Mouse (Mus musculus) stomach, postnatal 0 days (tissue): ENCODE data around the gene Eif2a. TPM values are rescaled to one million over a fixed set of nuclear protein-coding genes. Genes with fewer than 3 reads are reported as not detected.
A peak's percentile ranks its signal among the peaks of the same experiment; 100 is the strongest.

Source experiments
- ATAC-seq: fragments of 200-750 bp; cut with Nextera tagmentation; 2 replicates; pipeline ENCODE4 v1.8.0; 2017; ENCODE audit not compliant: low FRiP score, low TSS enrichment
- DNase-seq: peaks from one replicate; pipeline ENCODE4 v3.0.0-alpha.2; 2016; ENCODE audit warnings: low spot score
- H3K27ac ChIP-seq: fragments of 300-500 bp; sonication (generic); replicated peaks from 2 replicates; pipeline ENCODE4 v1.5.1; 2014; ENCODE audit warnings: mild to moderate bottlenecking, control low read depth
- H3K27me3 ChIP-seq: fragments of 300-500 bp; sonication (generic); 2 replicates; pipeline ENCODE4 v1.6.1; 2014; ENCODE audit warnings: low read length; ENCODE audit not compliant: control insufficient read depth, insufficient read depth
- H3K36me3 ChIP-seq: fragments of 300-500 bp; sonication (generic); 2 replicates; pipeline ENCODE4 v1.6.1; 2014; ENCODE audit warnings: low read length, mixed read lengths; ENCODE audit not compliant: control insufficient read depth, insufficient read depth
- H3K4me1 ChIP-seq: fragments of 300-500 bp; sonication (generic); replicated peaks from 2 replicates; pipeline ENCODE4 v1.6.1; 2014; ENCODE audit warnings: antibody characterized with exemption; ENCODE audit not compliant: control insufficient read depth, insufficient read depth
- H3K4me2 ChIP-seq: fragments of 300-500 bp; sonication (generic); replicated peaks from 2 replicates; pipeline ENCODE4 v1.6.1; 2014; ENCODE audit warnings: low read depth, mild to moderate bottlenecking, control low read depth, moderate library complexity
- H3K4me3 ChIP-seq: fragments of 300-500 bp; sonication (generic); 2 replicates; pipeline ENCODE4 v1.5.1; 2014; ENCODE audit warnings: low read depth, low read length, control low read depth
- H3K9ac ChIP-seq: fragments of 300-500 bp; sonication (generic); 2 replicates; pipeline ENCODE4 v1.6.1; 2014; ENCODE audit warnings: mild to moderate bottlenecking, low read length, control low read depth, mixed read lengths
- H3K9me3 ChIP-seq: fragments of 300-500 bp; sonication (generic); 2 replicates; pipeline ENCODE4 v1.6.1; 2016; ENCODE audit warnings: low read length; ENCODE audit not compliant: control insufficient read depth
- CTCF ChIP-seq: IDR thresholded peaks from 2 replicates; pipeline ENCODE4 v1.5.1; 2016; ENCODE audit warnings: antibody characterized with exemption, low read depth, mild to moderate bottlenecking, moderate library complexity
- EP300 ChIP-seq: optimal IDR thresholded peaks from 2 replicates; pipeline ENCODE3; 2016; ENCODE audit warnings: antibody characterized with exemption
- WGBS: fragments of 180-500 bp; shearing (Covaris S2); extraction: QIAGEN DNeasy Blood & Tissue Kit; methylation state at CpG from one replicate; pipeline ENCODE4 v1.1.7; 2014; 5-methylcytosine and 5-hydroxymethylcytosine counted together
- polyA plus RNA-seq: library from polyadenylated mRNA; unstranded; fragments of >200 nt; fragmentation: Nextera tagmentation; extraction: Ambion mirVana; gene quantifications from 2 replicates; pipeline ENCODE4 v1.2.1, GENCODE M21; 2015

Gene Eif2a
- polyA plus RNA-seq, 1 experiment from 2014 or later, result 28.4 TPM

DNA sequence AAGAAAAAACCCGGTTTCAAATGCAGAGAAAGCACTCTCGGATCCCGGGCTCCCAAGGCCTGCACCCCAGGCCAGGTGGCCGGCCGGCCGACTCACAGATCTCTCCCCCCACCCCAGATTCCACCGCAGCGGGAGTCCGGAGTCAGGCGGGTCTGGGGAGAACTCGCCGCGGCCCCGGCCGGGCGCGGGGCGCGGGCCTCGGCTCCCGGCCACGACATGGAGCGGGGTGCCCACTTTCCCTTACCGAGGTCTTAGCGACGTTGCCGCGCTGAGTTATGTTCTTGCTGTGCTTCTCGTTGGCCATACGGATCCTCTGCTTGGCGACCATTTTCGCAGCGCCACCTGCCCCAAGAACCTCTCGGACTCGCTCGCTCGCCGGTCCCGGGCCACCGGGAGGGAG, 455 bp upstream of the Eif2a start:
- no peaks in the 10 kb centered on the region for H3K27me3 ChIP-seq
- under 1% methylated on average over 36 of the region's 40 CpGs for WGBS
- TF ChIP-seq EP300 (no peak), CTCF (0 out of 2 replicates have a peak, but pooled peaks have one; percentile 17)
- peak; percentile 18; the same call in 1 of the 2 replicates for ATAC-seq
- H3K4me3 ChIP-seq, result peak overlapping the region; percentile 89
- DNase-seq, result no peak
- H3K36me3 ChIP-seq, result no peaks in the 10 kb centered on the region
- H3K27ac ChIP-seq, result peak overlapping the region; percentile 98
- no peaks in the 10 kb centered on the region for H3K9me3 ChIP-seq
- H3K4me2 ChIP-seq, result peak overlapping the region; percentile 75
- peak overlapping the region; percentile 98 for H3K9ac ChIP-seq
- H3K4me1 ChIP-seq, result no peaks in the 10 kb centered on the region

- Histone ChIP-seq H3K4me3 (peak overlapping the region; percentile 89), H3K4me1 (no peaks in the 10 kb centered on the region)
- no peak for DNase-seq
Measured at GRCm38 (mm10) chr3:58526408-58526737, 752 bp downstream of the Eif2a start.

GRCm38 (mm10) chr3:58536573-58536972, 11.0 kb downstream of the Eif2a start:
- Histone ChIP-seq H3K27ac (no peak overlapping the region), H3K9me3 (no peaks in the 10 kb centered on the region), H3K36me3 (peaks cover 5% of the 10 kb centered on the region), H3K9ac (no peak overlapping the region), H3K4me3 (no peak overlapping the region), H3K4me1 (no peaks in the 10 kb centered on the region), H3K4me2 (no peak overlapping the region), H3K27me3 (no peaks in the 10 kb centered on the region)
- DNase-seq, result no peak
- WGBS, result 88% methylated on average over 3 of the region's 3 CpGs
- TF ChIP-seq EP300, result no peak
- no peak for TF ChIP-seq CTCF
- no peak for ATAC-seq

More at GRCm38 (mm10) chr3:58526408-58526737, 752 bp downstream of the Eif2a start:
- Histone ChIP-seq H3K9ac (peak overlapping the region; percentile 58), H3K36me3 (0 out of 2 replicates have a peak, but pooled peaks cover 3% of the 10 kb centered on the region), H3K27ac (peak overlapping the region; percentile 98), H3K9me3 (no peaks in the 10 kb centered on the region), H3K27me3 (no peaks in the 10 kb centered on the region), H3K4me2 (peak overlapping the region; percentile 75)
- no peak for TF ChIP-seq EP300
- peak; percentile 34 for TF ChIP-seq CTCF
- ATAC-seq, result no peak
- WGBS, result 7% methylated on average over 4 of the region's 4 CpGs

- no peak overlapping the region for H3K4me3 ChIP-seq
- no peaks in the 10 kb centered on the region for H3K27me3 ChIP-seq
- ATAC-seq (no peak), DNase-seq (no peak)
- H3K4me2 ChIP-seq, result no peak overlapping the region
- no peaks in the 10 kb centered on the region for H3K9me3 ChIP-seq
- WGBS, result 63% methylated on average over 1 of the region's 1 CpGs
- H3K27ac ChIP-seq, result no peak overlapping the region
- no peaks in the 10 kb centered on the region for H3K4me1 ChIP-seq
- H3K9ac ChIP-seq, result no peak overlapping the region
- TF ChIP-seq CTCF (no peak), EP300 (no peak)
- H3K36me3 ChIP-seq, result peaks cover 3% of the 10 kb centered on the region
Measured at GRCm38 (mm10) chr3:58552001-58552811, 26.6 kb downstream of the Eif2a start.

- H3K4me1 ChIP-seq, result no peaks in the 10 kb centered on the region
- TF ChIP-seq CTCF (no peak), EP300 (no peak)
- no peak for ATAC-seq
- no peak overlapping the region for H3K4me3 ChIP-seq
- H3K27me3 ChIP-seq, result no peaks in the 10 kb centered on the region
- H3K9ac ChIP-seq, result no peak overlapping the region
- no peaks in the 10 kb centered on the region for H3K9me3 ChIP-seq
- H3K4me2 ChIP-seq, result no peak overlapping the region
- DNase-seq, result no peak
- 84% methylated on average over 7 of the region's 7 CpGs for WGBS
- no peaks in the 10 kb centered on the region; the same call in 1 of the 2 replicates for H3K36me3 ChIP-seq
- H3K27ac ChIP-seq, result no peak overlapping the region
Measured at GRCm38 (mm10) chr3:58556649-58557048, 31.0 kb downstream of the Eif2a start.

GRCm38 (mm10) chr3:58559887-58560286, 34.3 kb downstream of the Eif2a start:
- no peak overlapping the region for H3K4me3 ChIP-seq
- no peaks in the 10 kb centered on the region for H3K27me3 ChIP-seq
- H3K4me1 ChIP-seq, result no peaks in the 10 kb centered on the region
- DNase-seq, result no peak
- no peaks in the 10 kb centered on the region; the same call in 1 of the 2 replicates for H3K36me3 ChIP-seq
- ATAC-seq, result no peak
- TF ChIP-seq EP300 (no peak), CTCF (no peak)
- no peak overlapping the region for H3K4me2 ChIP-seq
- H3K9ac ChIP-seq, result no peak overlapping the region
- H3K27ac ChIP-seq, result no peak overlapping the region
- no peaks in the 10 kb centered on the region for H3K9me3 ChIP-seq
- 51% methylated on average over 2 of the region's 2 CpGs for WGBS
